Mouse (Mus musculus) heart, adult 18-20 months (tissue): ENCODE data around the gene Ppp3ca. TPM values are rescaled to one million over a fixed set of nuclear protein-coding genes. Genes with fewer than 3 reads are reported as not detected.

Experiments
- DNase-seq, 2 experiments: peaks; one replicate each; pipeline ENCODE4 v3.0.0; 2021 to 2022; ENCODE audit warnings: mixed read lengths in 1 of 2
- total RNA-seq, 2 experiments: library from RNA; stranded (reverse); gene quantifications; 2 replicates each; pipeline ENCODE4 v1.2.3; 2021

Gene Ppp3ca
- total RNA-seq, 2 experiments from 2014 or later = 42.9 to 44.5 TPM

DNA sequence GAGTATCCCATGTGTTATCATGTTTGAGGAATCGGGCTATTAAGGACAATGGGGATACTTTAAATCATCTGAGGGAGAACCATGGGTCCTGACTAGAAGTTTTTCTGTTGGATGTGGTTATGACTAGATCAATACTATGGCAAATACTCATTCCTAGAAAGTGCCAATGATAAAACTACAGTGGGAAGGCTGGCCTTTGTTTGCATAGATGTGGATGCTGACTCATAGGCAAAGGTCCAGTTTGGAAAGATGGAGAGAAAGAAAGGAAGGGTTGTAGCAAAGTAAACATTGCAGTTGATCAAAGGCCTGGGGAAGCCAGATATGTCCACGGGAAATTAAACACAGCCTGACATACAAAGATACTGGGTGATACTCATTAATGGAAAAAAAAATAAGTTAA is 142.9 kb downstream of the Ppp3ca start:
- DNase-seq = no peak

DNA sequence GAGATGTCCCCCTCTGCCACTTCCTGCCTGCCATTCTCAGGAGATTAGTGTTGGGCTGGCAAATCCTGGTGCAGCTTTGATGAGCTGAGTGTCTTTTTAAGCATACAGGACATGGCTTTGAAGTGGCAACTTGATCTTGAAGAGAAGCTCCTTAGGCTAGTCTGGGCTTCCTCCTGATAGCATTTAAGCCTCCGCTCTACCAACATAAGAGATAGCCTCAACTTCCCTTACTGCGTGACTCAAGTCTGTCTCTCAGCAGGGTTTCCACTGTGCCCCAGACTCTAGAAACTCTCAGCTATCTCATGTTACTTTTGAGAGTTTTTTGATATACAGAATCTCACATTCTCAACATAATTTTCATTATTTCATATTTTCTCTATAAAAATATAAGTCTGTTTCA is 144.0 kb downstream of the Ppp3ca start:
- no peak for DNase-seq

DNA sequence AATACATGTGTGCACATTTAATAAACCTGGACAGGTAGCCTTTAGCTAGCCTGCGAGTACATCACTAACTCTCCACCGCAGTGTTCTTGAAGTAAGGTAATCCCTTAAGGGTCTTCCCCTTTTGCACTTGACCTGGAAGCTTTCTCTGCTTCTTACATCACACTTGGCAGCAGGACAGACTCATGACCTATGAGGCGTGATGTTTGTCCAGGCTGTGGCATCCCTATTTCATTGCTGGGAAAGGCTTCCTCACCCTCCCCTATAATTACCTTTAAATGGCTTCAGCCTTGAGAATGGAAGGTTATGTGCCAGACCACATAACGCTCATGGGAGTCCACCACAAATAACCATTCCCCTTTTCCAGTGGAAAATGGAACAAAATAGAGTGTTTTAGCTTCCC is 145.0 kb downstream of the Ppp3ca start:
- no peak for DNase-seq

DNA sequence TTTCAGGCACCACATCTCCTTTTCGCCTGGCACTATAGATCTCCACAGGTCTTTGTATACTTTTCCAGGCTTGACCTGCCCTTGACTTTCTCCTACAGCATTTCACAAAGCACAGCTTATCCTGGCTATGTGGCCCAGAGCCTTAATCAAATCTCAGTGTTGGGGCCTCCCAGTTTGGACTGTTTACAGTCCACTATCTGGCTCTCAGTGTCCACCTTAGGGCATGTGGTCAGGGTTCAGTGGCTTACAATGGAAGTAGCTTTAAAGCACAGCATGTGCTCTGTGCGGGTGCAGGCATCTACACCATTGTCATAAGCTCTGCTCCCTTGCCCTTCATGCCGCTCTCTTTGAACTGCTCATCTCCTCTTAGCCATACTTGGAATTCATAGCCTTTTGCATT is 146.4 kb downstream of the Ppp3ca start:
- DNase-seq = no peak

DNA sequence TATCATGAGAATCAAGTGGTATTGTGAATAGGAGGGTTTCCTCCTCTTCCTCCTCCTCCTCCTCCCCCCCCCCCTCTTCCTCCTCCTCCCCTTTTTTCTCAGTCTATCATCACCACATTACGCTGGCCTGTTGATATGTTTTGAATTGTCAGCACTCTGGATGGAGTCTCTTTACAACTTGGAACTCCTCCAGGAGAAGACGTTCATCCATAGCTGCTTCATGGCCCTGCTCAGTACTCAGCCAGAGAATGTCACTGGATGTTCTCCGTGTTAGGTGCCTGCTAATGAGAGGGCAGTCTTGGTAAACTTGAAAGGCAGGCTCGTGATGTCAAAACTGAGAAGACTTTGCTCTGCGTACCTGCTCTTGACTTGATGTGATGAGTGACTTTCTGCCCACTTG is 149.1 kb downstream of the Ppp3ca start:
- no peak for DNase-seq

DNA sequence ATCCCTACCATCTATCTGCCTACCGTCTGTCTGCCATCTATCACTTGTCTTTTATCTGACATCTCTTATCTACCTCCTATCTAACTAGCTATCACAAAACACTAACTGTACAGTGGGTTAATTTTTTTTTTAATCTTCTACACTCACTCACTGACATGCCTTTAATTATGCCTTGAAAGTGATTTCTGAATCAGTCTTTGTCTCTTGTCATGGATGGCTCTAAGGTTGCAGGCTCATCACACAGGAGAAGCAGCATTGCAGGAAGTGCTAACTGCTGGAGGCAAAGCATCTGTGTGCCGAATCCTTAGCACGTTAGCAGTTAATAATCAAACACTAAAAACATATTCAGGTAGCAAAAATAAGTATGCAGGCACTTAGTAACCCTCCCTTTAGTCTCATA is 151.1 kb downstream of the Ppp3ca start:
- DNase-seq = no peak

DNA sequence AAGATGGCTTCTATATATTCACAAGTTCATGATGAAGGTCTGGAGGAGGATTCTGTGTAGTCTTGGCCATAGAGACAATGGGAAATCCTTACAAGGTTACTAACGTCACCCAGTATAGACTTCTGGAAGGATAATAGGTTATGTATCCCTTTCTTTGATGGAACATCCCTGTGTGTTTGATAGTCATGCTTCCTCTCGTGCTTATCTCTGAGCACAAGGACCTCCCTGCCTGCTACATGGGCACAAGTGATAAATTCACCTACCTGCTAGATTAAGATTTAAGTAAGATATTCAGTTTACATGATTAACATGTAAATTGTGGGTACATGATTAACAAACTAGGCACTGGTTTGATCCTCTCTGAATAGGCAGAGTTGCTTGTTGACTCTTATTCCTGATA is 152.1 kb downstream of the Ppp3ca start:
- no peak for DNase-seq

DNA sequence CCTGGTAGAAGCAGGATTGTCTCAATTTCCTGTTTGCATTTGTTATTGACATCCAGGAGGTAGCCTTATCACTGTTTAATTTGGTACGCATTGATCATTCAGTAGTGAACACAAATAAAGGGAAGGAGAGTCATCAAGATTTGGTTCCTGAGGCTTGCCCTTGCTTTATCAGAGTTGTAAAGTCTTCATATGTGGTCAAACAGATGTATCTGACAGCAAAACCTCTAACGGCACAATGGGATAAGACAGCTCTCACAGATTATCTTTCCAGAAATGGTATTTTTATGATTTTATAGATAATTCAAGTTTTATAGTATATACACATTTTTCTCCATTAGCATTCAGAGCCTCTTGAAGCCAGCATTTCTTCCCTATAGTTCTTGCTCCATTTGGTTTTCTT is 152.5 kb downstream of the Ppp3ca start:
- no peak for DNase-seq

DNA sequence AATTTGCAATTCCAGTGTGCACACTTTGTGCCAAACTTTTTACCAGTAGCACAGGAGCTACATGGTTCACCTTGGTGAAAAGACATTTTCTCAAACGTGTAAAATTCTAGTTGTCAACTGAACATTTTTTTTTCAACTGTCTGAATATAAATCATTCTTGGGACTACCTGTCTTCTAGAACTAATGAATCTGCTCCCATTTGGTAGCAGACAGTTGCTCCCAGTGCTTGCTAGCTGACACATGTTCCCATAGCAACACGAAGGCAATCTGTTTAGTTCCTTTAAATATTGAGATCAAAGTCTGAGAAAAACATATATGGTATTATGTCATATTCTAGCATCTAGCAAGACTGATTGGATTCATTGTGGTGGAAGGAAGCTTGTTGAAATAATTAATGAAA is 158.5 kb downstream of the Ppp3ca start:
- DNase-seq = no peak

DNA sequence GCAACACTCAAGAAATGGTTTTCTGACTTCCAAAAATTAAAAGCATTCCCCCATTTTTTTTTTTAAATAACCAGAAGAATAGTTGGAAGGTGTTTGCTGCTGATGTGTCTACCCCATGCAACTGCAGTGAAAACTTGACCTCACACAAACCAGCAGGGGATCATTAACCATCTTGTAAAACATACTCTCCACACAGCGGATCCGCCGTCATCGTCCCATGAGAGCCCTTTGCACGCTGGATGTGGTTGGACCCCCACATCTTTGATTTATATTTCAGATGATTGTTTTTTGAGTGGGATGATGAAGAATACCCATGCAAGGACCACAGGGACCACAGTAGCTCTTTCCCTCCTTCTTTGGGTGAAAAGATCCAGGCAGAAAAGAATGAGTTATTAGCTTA is 159.2 kb downstream of the Ppp3ca start:
- no peak for DNase-seq

DNA sequence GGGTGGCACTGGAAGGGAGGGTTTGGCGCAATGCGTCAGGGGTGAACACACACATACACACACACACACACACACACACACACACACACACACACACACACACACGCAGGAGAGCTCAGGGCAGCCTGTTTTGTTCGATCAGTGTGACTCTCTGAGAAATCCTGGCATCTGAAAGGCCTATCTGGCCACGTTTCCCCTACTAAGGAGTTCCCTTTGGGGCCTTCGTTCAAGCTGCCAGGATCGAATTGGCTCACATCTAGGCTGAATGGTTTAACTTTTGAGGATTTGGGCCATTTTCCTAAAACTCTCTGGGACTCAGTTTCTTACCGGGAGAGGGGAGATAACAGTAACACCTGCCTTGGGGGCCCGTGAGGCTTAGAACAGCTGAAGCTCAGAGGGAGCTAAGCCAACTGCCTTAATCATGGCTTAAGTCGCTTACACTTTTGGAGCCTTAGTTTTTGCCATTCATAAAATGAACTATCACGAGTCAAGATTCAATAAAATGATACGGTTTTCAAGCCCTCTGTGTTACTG is 160.8 kb downstream of the Ppp3ca start:
- DNase-seq = peak; percentile 42 to 54

DNA sequence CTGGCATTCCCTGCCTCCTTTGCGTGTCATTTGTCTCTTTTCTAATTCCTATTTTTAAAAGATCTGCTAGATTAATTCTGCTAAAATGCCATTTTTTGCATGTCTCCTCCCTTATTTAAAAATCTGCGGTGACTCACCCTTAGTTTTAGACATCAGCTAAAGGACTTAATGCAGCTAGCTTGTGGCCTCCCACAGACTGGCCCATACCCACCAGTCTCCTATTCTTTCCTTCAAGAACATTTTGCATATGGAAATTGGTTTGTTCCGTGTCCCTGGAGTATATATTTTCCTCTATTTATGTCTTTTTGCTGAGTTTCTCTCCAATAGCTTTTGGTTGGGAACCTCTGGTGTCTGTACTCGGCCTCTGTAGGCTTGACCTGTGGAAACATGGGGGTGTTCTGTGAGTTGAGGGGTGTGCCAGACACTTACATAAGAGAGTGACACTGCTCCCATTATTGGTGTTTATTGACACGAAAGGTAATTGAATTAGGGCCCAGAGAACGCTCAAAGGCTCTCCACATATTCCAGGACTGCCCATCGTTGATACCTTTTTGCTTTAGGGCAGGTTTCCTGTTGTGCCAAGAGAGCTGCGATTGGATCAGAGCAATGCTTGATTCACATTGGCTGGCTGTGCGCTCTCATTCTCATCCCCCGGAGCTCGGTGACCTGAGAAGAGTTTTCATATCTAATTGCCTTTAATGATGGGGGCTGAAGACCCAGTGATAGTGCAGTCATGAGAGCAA is 163.2 kb downstream of the Ppp3ca start:
- DNase-seq = no peak

DNA sequence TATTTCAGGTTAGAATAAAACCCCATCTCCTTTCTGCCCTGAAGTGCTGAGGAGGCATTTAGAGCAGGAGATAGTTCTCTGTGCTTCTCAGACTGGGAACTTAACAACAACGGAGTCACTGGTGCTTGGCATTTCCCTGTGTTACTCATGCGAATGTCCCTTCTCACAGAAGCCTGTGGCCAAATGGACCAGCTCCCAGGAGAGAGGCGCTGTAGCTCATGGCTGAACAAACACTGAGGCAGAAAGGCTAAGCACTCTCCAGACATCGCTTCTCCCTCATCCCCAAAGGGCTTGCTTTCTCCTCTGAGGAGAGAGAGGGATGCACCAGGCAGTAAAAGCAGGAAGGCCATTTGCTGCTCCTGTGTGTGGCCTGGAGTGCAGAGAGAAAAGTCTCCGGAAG is 164.0 kb downstream of the Ppp3ca start:
- peak; percentile 67 to 79 for DNase-seq

DNA sequence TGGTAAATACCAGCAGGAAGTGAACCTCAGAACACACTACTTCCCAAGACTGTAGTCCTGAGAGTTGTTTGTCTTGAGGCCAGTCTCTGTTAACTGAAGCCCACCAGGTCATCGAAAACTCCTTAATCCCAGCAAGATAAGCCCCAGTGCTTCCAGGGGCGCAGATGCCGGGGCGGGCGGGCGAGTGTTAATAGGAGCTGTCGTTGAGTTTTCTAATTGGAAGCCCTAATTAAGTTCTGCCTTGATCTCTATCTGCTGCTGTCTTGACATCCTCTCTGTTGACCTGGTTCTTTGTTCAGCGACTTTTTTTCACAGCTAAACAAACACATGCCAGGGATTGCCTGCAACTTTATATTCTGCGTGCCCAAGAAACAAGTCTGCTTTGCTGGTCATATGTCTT is 165.9 kb downstream of the Ppp3ca start:
- no peak for DNase-seq

DNA sequence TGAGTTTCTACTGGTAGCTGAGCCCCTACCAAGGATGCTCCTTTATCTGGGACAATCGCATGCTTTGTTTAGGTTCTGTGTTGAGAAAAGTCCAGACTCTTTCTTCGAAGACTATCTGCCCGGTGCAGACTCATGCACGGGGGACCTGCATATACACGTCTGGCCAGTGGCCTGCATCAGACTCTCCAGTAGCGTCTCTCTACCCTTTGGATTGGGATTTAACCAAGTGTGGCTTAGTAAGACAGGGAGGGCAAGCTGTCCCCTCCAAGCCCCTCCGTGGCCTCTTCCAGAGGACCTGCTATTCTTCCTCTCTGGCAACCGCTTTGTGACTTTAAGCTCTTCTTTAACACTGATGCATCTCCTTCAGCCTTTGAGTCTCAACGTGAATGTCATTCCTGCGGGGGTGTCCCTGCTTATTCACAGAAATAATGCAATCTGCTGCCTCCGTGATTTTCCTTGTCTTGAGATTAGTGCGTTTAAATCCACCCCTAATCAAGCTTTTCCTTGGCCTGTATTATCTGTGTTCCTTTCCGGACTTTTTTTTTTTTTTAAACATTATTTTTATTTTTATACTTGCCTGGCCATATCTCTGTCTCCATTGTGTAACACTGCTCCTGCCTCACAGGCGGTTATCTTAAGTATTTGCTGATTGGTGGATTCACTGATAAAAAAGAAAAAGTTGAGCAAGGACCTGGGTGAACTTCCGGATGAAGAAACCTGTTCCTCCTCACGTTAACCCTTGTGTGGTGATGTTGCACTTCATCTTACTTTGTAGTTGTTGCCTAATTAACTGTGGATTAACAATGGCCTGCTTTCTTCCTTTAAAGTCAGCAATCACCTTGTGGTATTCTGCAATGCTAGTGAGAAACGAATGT is 166.6 kb downstream of the Ppp3ca start:
- peak; percentile 43 to 56 for DNase-seq

DNA sequence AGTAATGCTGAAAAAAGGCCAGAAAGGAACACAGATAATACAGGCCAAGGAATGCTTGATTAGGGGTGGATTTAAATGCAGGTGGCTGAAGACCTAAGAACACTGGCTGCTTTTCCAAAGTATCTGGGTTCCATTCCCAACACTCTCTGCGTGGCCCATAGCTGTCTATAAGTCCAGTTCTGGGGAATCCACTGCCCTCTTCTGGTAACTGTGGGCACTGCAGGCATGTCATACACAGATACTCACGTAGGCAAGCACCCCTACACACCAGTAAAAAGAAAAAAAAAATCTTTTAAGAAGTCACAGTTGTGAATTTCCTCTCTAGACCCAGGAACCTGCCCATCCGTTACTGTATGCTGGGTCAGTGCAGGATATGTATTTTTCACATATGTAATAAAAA is 167.7 kb downstream of the Ppp3ca start:
- peak in 1 of 2 experiments; percentile 59 for DNase-seq

DNA sequence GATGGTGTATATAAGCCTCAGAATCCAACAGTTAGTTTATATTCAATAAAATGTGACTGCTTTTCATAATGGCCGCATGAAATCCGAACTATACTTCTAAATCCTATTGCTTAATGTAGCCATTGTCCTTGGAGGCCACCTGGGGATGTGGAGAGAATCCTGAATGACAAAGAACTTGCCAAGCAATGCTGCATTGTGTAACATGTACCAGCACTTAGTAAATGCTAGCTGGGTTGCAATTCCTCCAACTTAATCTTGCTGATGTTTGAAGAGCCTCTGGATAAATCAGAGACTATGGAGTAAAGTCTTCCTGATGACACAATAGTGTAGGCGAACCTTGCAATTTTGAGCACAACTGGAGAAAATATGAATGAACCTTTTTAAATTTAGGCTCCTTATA is 171.4 kb downstream of the Ppp3ca start:
- no peak for DNase-seq

DNA sequence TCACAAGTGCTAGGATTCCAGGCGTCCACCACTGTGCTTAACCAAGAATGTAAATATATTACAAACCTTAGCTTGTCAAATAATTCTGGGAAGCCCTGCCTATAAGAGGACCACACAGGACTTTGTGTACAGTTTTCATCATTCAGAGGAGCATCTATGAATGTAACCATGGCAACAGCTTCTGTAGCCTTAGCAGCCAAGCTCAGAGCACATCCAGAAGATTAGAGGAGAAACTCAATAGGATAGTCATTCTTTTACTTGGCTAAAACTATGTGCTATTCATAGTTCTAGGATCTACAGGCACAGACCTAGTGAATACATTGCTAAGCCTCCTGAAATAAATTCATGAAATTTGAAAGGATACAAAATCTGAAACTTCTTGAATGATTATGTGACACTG is 172.5 kb downstream of the Ppp3ca start:
- DNase-seq = no peak

DNA sequence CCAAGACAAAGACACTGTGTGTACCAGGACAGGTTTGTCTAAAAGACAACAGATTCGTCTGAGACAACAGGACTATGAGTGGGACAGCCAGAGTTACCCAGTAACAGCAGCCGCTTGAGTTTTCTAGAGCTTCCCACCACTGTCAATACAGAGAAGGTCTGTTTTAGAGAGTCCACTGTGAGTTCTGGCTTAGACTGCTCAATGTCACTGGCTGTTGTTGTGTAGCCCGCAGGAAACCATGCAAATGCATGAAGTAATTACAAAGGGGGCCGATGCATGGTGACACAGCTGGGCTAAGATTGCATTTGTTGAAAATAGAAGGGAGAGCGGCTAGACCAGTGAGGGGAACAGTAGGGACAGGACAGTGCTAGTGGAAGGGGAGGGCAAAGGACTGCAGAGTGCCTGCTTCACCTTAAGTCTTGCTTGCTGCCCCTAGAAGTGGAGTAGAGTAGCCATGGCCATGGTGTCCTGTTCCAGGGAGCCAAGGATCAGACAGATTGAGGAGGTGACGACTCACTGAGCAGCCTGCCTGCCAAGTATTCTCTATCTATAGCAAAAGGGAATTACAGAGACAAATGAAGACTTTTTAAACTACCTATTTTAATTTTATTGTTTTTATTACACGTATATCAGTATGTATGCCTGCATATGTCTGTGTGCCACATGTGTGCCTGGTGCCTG is 174.0 kb downstream of the Ppp3ca start:
- DNase-seq = no peak

DNA sequence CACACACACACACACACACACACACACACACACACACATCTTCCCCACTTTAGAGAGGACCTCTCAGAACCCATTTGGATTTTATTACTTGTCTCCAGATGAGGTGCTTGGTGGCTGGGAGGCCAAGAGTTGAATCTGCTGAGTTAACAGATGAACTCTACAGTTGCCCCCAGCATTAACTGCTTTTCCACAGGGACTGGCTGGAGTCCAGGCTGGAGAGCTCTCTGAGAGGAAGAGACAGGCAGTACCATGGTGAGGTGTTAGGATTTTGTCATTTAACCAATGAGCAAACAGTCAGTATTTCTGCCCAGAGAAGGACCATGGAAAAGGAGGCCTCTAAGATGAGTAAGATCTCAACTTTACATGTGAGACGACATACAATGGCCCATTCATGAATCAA is 179.1 kb downstream of the Ppp3ca start:
- no peak for DNase-seq

DNA sequence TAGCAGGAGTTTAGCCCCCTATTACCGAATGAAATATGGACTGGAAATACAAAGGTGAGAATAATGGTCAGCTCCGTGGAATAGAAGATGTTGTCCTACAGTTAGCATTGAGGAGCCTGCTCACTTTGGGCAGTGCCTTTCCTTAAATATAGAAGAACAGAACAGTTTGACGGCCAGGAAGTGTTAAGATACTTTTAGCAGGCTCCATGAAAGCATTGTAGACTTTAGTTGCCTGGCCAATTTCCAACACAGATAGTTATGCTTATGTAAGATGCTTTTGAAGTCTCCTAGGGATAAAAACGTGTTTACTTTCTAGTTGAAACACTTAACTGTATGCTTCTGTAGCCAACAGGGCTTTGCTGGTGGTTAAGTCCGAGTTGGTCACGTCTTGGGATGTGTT is 183.0 kb downstream of the Ppp3ca start:
- no peak for DNase-seq

DNA sequence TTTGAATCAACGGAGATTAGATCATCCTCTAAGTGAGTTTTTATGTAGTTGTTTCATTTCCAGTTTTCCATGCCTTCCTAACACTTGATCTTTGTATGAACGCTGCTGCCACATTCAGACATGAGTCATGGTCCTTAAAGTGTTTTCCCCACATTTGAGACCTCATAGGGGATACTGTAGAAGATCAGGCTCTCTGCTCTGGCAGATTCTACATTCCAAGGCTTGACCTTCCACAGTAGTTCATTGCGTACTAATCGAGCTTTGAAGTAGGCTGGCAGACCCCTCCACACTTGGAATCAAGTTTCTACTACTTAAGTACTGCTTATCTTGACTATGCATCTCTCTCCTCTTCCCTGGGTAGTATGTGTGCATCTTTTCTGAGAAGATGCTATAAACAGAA is 183.7 kb downstream of the Ppp3ca start:
- no peak for DNase-seq

DNA sequence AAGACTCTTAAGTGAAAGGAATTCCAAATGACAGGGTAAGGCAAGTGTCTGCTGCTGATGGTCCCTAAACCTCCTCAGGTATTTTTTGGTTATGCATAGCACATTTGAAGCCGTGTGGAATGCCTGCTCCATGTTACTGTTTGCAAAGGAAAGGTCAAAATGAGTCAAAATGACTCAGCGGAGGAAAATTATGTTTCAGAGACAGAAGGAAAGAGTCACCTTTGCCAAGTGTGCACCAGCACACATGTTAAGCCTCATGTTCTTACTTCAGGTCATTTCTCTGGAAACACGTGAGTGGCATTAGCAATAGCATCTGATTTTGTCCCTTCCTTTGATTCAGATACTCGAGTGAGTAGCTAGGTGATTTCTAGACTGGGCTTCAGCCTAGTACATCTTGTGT is 186.1 kb downstream of the Ppp3ca start:
- no peak for DNase-seq
